Mouse (Mus musculus): ENCODE results near the gene 4930404H24Rik. TPM values are rescaled to one million over a fixed set of nuclear protein-coding genes. Genes with fewer than 3 reads are reported as not detected.

4930404H24Rik gene
- not detected in 2 replicates for polyA plus RNA-seq (2012; rRNA removed)
- not detected in 2 replicates for polyA plus RNA-seq (2014; fragmentation: Nextera tagmentation; extraction: Ambion mirVana)

- Histone ChIP-seq H3K36me3 (replicated peaks; ENCODE audit: control insufficient read depth, insufficient read depth, low read depth) (no peaks in the 10 kb centered on the region), H3K4me2 (ENCODE audit: low read depth) (peak within 1 kb of the TSS; percentile 77), H3K4me1 (replicated peaks; ENCODE audit: control insufficient read depth in 2 of 2, insufficient read depth in 2 of 2, low read length in 1 of 2) (peaks cover 64 to 76% of the 10 kb centered on the region in 2 experiments), H3K4me3 (ENCODE audit: insufficient read depth in 1 of 2, low read depth in 2 of 2, low read length in 2 of 2) (peak within 1 kb of the TSS; percentile 64 to 76), H3K9me3 (ENCODE audit: control insufficient read depth, low read length) (no peaks in the 10 kb centered on the region), H3K27me3 (ENCODE audit: control insufficient read depth, insufficient read depth, low read length) (no peaks in the 10 kb centered on the region), H3K27ac (peak within 1 kb of the TSS; percentile 96), H3K9ac (replicated peaks) (peak within 1 kb of the TSS; percentile 78)
- peak; percentile 49 for ATAC-seq (ENCODE audit: insufficient read depth)
- WGBS (ENCODE audit: insufficient replicate concordance) = under 1% methylated on average over 66 of the region's 83 CpGs
- DNase-seq (ENCODE audit: low read depth in 3 of 3, low spot score in 3 of 3) = peak in 2 of 3 experiments; percentile 65 to 67
- TF ChIP-seq CTCF (IDR thresholded peaks at IDR 0.05; ENCODE audit: low read depth) (no peak), EP300 (IDR thresholded peaks at IDR 0.05; ENCODE audit: low read depth) (no peak)
Measured at GRCm38 (mm10) chr2:153492573-153493392, at the start of gene 4930404H24Rik. Gene 4930404H24Rik (plus strand): TSS chr2:153492790.

DNA sequence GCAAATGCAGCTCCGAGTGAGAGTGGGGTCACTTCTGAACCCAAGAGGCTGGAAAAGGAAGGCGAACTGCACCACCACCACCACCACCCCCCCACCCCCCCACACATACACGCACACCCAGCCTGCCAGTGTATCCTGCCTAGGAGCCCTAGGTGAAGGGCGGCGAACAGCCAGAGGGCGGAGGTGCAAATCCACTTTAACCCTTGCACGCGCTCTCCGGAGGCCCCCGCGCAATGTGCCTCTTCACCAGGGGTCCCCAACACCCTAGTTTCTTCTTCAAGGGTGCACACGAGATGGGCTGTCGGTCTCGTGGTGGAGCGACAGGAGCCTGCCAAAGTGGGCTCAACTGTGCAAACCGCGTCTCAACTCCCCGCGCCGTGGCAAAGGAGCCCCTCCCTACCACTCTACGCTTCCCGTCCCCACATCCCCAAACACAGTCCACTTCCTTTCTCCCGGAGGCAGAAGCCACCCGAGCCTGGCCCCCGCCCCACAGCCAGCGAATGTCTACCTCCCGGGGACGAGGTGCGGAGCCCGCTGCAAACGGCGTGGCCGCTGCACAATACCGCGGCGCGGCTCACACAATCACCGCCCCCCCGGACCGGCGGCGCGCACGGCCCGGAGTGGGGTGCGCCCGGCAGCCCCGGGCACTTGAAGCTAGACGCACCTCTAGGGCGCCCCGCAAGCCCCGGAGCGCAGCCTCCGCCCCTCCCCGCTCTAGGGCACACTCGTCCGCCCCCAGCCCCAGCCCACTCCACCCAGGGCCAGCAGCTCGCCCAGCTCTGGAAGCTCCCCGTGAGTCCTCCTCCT is 49.0 kb upstream of the 4930404H24Rik start:
- WGBS (ENCODE audit: insufficient replicate concordance) = 1% methylated on average over 59 of the region's 59 CpGs
- no peak overlapping the region for H3K27ac ChIP-seq
- H3K4me1 ChIP-seq (replicated peaks; ENCODE audit: control insufficient read depth in 2 of 2, insufficient read depth in 2 of 2, low read length in 1 of 2) = peaks cover 8 to 11% of the 10 kb centered on the region in 2 experiments; a peak in 3 of 4 replicates
- no peak for DNase-seq (ENCODE audit: low read depth in 3 of 3, low spot score in 3 of 3)
- H3K36me3 ChIP-seq (replicated peaks; ENCODE audit: control insufficient read depth, insufficient read depth, low read depth) = no peaks in the 10 kb centered on the region
- H3K4me2 ChIP-seq (ENCODE audit: low read depth) = peak overlapping the region; percentile 98
- TF ChIP-seq CTCF (IDR thresholded peaks at IDR 0.05; ENCODE audit: low read depth) (no peak), EP300 (IDR thresholded peaks at IDR 0.05; ENCODE audit: low read depth) (no peak)
- ATAC-seq (ENCODE audit: insufficient read depth) = peak; percentile 35
- H3K9me3 ChIP-seq (ENCODE audit: control insufficient read depth, low read length) = no peaks in the 10 kb centered on the region
- peak overlapping the region; percentile 54 for H3K9ac ChIP-seq (replicated peaks)
- H3K27me3 ChIP-seq (ENCODE audit: control insufficient read depth, insufficient read depth, low read length) = peaks cover 28% of the 10 kb centered on the region
- peak overlapping the region; percentile 64 to 72 for H3K4me3 ChIP-seq (ENCODE audit: insufficient read depth in 1 of 2, low read depth in 2 of 2, low read length in 2 of 2)

GRCm38 (mm10) chr2:153444254-153445136 is 48.1 kb upstream of the 4930404H24Rik start:
- Histone ChIP-seq H3K9me3 (ENCODE audit: control insufficient read depth, low read length) (no peaks in the 10 kb centered on the region), H3K9ac (replicated peaks) (peak overlapping the region; percentile 54), H3K36me3 (replicated peaks; ENCODE audit: control insufficient read depth, insufficient read depth, low read depth) (no peaks in the 10 kb centered on the region), H3K4me2 (ENCODE audit: low read depth) (peak overlapping the region; percentile 98), H3K4me3 (ENCODE audit: insufficient read depth in 1 of 2, low read depth in 2 of 2, low read length in 2 of 2) (peak overlapping the region; percentile 64 to 72), H3K4me1 (replicated peaks; ENCODE audit: control insufficient read depth in 2 of 2, insufficient read depth in 2 of 2, low read length in 1 of 2) (peaks cover 8 to 11% of the 10 kb centered on the region in 2 experiments; a peak in 3 of 4 replicates), H3K27me3 (ENCODE audit: control insufficient read depth, insufficient read depth, low read length) (peaks cover 28% of the 10 kb centered on the region), H3K27ac (no peak overlapping the region)
- 1% methylated on average over 54 of the region's 64 CpGs for WGBS (ENCODE audit: insufficient replicate concordance)
- TF ChIP-seq EP300 (IDR thresholded peaks at IDR 0.05; ENCODE audit: low read depth) = no peak
- TF ChIP-seq CTCF (IDR thresholded peaks at IDR 0.05; ENCODE audit: low read depth) = no peak
- DNase-seq (ENCODE audit: low read depth in 3 of 3, low spot score in 3 of 3) (peak in 1 of 3 experiments; percentile 56), ATAC-seq (ENCODE audit: insufficient read depth) (peak; percentile 66)

DNA sequence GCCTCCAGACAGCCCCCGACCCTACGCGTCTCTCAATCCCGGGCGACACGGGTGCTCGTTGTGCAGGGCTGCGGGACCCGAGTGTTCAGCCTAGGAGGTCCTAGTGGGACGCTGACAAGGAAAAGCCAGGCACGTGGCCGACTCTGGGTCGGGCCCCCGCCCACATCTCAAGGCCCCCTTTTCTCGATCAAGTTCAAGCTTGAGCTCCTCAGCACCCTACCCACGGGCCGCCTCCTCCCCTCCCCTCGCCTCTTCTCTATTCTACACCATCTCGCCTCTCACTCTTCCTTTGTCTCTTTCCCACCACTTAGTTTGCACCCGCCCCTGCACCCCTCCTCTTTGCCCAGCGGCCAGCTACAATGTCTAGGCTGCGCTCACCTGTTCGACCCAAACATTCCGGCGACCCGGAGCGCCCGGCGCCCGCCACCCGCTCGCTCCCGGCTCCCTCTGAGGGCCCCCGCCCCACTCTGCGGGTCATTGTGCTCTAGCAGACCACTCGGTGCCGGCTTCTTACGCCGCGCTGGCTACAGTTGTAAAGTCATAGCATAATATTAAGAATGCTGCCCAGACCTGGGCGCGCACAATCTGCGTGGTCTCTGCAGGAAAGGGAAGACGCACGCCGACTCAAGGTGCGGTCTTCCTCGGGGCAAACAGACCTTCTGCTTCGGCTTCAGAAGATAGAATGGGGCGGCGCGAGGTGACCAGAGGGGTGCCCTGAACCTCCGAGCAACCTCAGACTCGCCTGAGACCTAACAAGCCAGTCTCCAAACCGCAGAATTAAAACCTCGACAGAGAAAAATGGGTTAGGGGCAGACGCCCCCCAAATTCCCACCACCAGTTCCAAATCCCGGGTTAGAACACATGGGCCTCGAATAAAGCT is 47.2 kb upstream of the 4930404H24Rik start:
- H3K27me3 ChIP-seq (ENCODE audit: control insufficient read depth, insufficient read depth, low read length) = peaks cover 28% of the 10 kb centered on the region
- ATAC-seq (ENCODE audit: insufficient read depth) (peak; percentile 31), DNase-seq (ENCODE audit: low read depth in 3 of 3, low spot score in 3 of 3) (no peak)
- no peak overlapping the region for H3K27ac ChIP-seq
- H3K9me3 ChIP-seq (ENCODE audit: control insufficient read depth, low read length) = no peaks in the 10 kb centered on the region
- TF ChIP-seq EP300 (IDR thresholded peaks at IDR 0.05; ENCODE audit: low read depth) (no peak), CTCF (IDR thresholded peaks at IDR 0.05; ENCODE audit: low read depth) (no peak)
- H3K4me3 ChIP-seq (ENCODE audit: insufficient read depth in 1 of 2, low read depth in 2 of 2, low read length in 2 of 2) = peak overlapping the region; percentile 50 to 72
- no peaks in the 10 kb centered on the region for H3K36me3 ChIP-seq (replicated peaks; ENCODE audit: control insufficient read depth, insufficient read depth, low read depth)
- H3K9ac ChIP-seq (replicated peaks) = peak overlapping the region; percentile 32
- peaks cover 8 to 10% of the 10 kb centered on the region in 2 experiments; a peak in 3 of 4 replicates for H3K4me1 ChIP-seq (replicated peaks; ENCODE audit: control insufficient read depth in 2 of 2, insufficient read depth in 2 of 2, low read length in 1 of 2)
- WGBS (ENCODE audit: insufficient replicate concordance) = under 1% methylated on average over 59 of the region's 59 CpGs
- peak overlapping the region; percentile 98 for H3K4me2 ChIP-seq (ENCODE audit: low read depth)

Data from liver, embryonic 14.5 days (tissue).